Mouse (Mus musculus) gastrocnemius, postnatal 10 days (tissue): ENCODE data around the gene Man2b1. TPM values are rescaled to one million over a fixed set of nuclear protein-coding genes. Genes with fewer than 3 reads are reported as not detected.
"Not testable (repeated sequence)": the region's sequence is repeated elsewhere in the genome, so short reads cannot be mapped to it uniquely, and the experiment has no call there.

Experiments used
- DNase-seq: peaks from one replicate; pipeline ENCODE4 v3.0.0; 2021; ENCODE audit warnings: mixed read lengths
- microRNA-seq, 2 experiments: library from miRNA; unstranded; fragments of <30 nt; microRNA quantifications; one replicate each; pipeline ENCODE4 v1.2.0; 2021
- total RNA-seq, 2 experiments: library from RNA; stranded (reverse); gene quantifications; 2 replicates each; pipeline ENCODE4 v1.2.3; 2021

The Man2b1 gene
- total RNA-seq, 2 experiments from 2014 or later = 16.6 to 20.9 TPM

DNA sequence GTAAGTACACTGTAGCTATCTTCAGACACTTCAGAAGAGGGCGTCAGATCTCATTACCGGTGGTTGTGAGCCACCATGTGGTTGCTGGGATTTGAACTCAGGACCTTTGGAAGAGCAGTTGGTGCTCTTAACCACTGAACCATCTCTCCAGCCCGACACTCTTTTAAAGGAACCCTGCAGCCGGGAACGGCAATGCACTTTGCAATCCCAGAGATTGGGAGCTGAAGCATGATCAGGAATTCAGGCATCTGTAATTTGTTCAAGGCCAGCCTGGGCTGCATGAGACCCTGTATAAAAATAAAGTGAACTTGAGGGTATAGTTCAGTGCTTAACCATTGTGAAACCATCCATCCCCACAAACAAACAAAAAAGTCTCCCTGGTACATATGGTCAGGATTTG is 37.2 kb downstream of the Man2b1 start:
- DNase-seq = not testable (repeated sequence)

GRCm38 (mm10) chr8:85122995-85123394 is 39.9 kb downstream of the Man2b1 start, which contains the start of gene Zfp791:
Zfp791 (minus strand) TSS chr8:85123095.
- DNase-seq = no peak

GRCm38 (mm10) chr8:85123691-85124090 is 40.6 kb downstream of the Man2b1 start:
- DNase-seq = no peak

- DNase-seq = no peak
These were observed 49.3 kb downstream of the Man2b1 start for GRCm38 (mm10) chr8:85132335-85132734.

- DNase-seq = not testable (repeated sequence)
These were observed 52.6 kb downstream of the Man2b1 start for GRCm38 (mm10) chr8:85135690-85136089.

- no peak for DNase-seq
These were observed 59.4 kb downstream of the Man2b1 start for GRCm38 (mm10) chr8:85142516-85142915.

Small RNA genes lying within 50 kb of the gene (microRNA-seq; reads per million reads assigned to microRNA genes)
- gene Gm23388 (0 to 0.25 reads per million in 2 experiments), gene Mir7070 (0.50 to 0.95 reads per million in 2 experiments)

Other genes starting within 250 kb of the Man2b1 start
- gene Rad23a, start 242.6 kb upstream of the Man2b1 start, total RNA-seq = 100 to 1,000 TPM; 124 to 130 TPM
- 100 to 1,000 TPM; 234 to 286 TPM for gene Calr, start 236.3 kb upstream of the Man2b1 start, total RNA-seq
- 10 to 100 TPM; 29.7 to 31.4 TPM for gene Farsa, start 226.3 kb upstream of the Man2b1 start, total RNA-seq
- gene Syce2, start 211.2 kb upstream of the Man2b1 start, total RNA-seq = 1 to 10 TPM; 4.7 to 5.2 TPM
- 10 to 100 TPM; 21.1 to 24.1 TPM for gene Gcdh, start 189.3 kb upstream of the Man2b1 start, total RNA-seq
- gene Klf1, start 181.3 kb upstream of the Man2b1 start, total RNA-seq = under 1 TPM in 1 of 2 experiments, not detected in 1; 0.84 TPM
- gene Dnase2a, start 174.7 kb upstream of the Man2b1 start, total RNA-seq = 1 to 10 TPM; 5.7 to 6.2 TPM
- under 1 TPM; 0.20 to 0.45 TPM for gene Mast1, start 145.9 kb upstream of the Man2b1 start, total RNA-seq
- not detected for gene Rtbdn, start 136.3 kb upstream of the Man2b1 start, total RNA-seq
- not detected for gene Gm49661, start 113.8 kb upstream of the Man2b1 start, total RNA-seq
- 100 to 1,000 TPM; 260 to 267 TPM for gene Prdx2, start 113.7 kb upstream of the Man2b1 start, total RNA-seq
- 10 to 100 TPM; 26.7 to 36.8 TPM for gene Rnaseh2a, start 113.5 kb upstream of the Man2b1 start, total RNA-seq
- gene Junb, start 104.6 kb upstream of the Man2b1 start, total RNA-seq = 1 to 10 TPM; 5.8 to 8.9 TPM
- 1 to 10 TPM; 2.3 to 2.7 TPM for gene Hook2, start 92.7 kb upstream of the Man2b1 start, total RNA-seq
- not detected for gene Best2, start 68.7 kb upstream of the Man2b1 start, total RNA-seq
- gene Asna1, start 58.0 kb upstream of the Man2b1 start, total RNA-seq = 10 to 100 TPM; 47.4 to 47.8 TPM
- gene Trir, start 56.4 kb upstream of the Man2b1 start, total RNA-seq = 10 to 100 TPM; 94.0 to 98.0 TPM
- 10 to 100 TPM; 27.7 to 35.6 TPM for gene Tnpo2, start 46.4 kb upstream of the Man2b1 start, total RNA-seq
- gene Fbxw9, start 23.2 kb upstream of the Man2b1 start, total RNA-seq = 1 to 10 TPM; 5.5 to 7.5 TPM
- gene Gm5741, start 15.3 kb upstream of the Man2b1 start, total RNA-seq = not detected
- 10 to 100 TPM; 20.6 to 22.1 TPM for gene Dhps, start 11.5 kb upstream of the Man2b1 start, total RNA-seq
- 10 to 100 TPM; 41.1 to 48.0 TPM for gene Wdr83os, start 2.5 kb upstream of the Man2b1 start, total RNA-seq
- 10 to 100 TPM; 18.2 to 21.6 TPM for gene Wdr83, start 2.0 kb upstream of the Man2b1 start, total RNA-seq
- 1 to 10 TPM in 1 of 2 experiments, under 1 TPM in 1; 0.79 to 1.0 TPM for gene Zfp791, start 39.8 kb downstream of the Man2b1 start, total RNA-seq
- not detected for gene Cks1brt, start 68.7 kb downstream of the Man2b1 start, total RNA-seq
- gene Olfr371, start 142.7 kb downstream of the Man2b1 start, total RNA-seq = not detected
- gene Orc6, start 216.4 kb downstream of the Man2b1 start, total RNA-seq = 10 to 100 TPM; 14.2 to 20.2 TPM
- 10 to 100 TPM; 57.9 to 59.7 TPM for gene Vps35, start 216.5 kb downstream of the Man2b1 start, total RNA-seq